19 mouse cellular contexts compared by ENCODE assay signal in genomic region chr5:74242654-74243053, GRCm38 (mm10).
"Had no signal": no experiment of that assay in that cellular context is flagged by ENCODE, and none has a peak within 500 bp of the region (broad histone marks: within the 10 kb centered on the region; RNA-seq: fewer than 3 reads in every experiment).

No protein-coding gene starts in this region.

- H3K9ac ChIP-seq: limb, embryonic 13.5 days; liver, embryonic 13.5 days; lung, embryonic 15.5 days; midbrain, embryonic 13.5 days had no signal

- H3K4me1 ChIP-seq: liver, embryonic 13.5 days had no signal

- H3K27ac ChIP-seq: kidney, postnatal 0 days; layer of hippocampus, adult 2 months; limb, embryonic 10.5 days; limb, embryonic 13.5 days; liver, embryonic 13.5 days; midbrain, embryonic 10.5 days; midbrain, embryonic 13.5 days had no signal

- H3K4me2 ChIP-seq: limb, embryonic 13.5 days; liver, embryonic 13.5 days; lung, embryonic 15.5 days; midbrain, embryonic 13.5 days had no signal

- H3K27me3 ChIP-seq: limb, embryonic 13.5 days; liver, embryonic 13.5 days; lung, embryonic 15.5 days; midbrain, embryonic 13.5 days had no signal

- H3K4me3 ChIP-seq: layer of hippocampus, adult 2 months; limb, embryonic 10.5 days; limb, embryonic 13.5 days; liver, embryonic 13.5 days; lung, embryonic 15.5 days; megakaryocyte, embryonic 14.5 days; midbrain, embryonic 10.5 days; midbrain, embryonic 13.5 days; myocyte had no signal

- ATAC-seq: midbrain, embryonic 13.5 days; midbrain, embryonic 16.5 days had no signal

- H3K9me3 ChIP-seq: limb, embryonic 10.5 days; limb, embryonic 13.5 days; liver, embryonic 13.5 days; lung, embryonic 15.5 days; megakaryocyte, embryonic 14.5 days; midbrain, embryonic 10.5 days; midbrain, embryonic 13.5 days had no signal

- H3K36me3 ChIP-seq: limb, embryonic 10.5 days; limb, embryonic 13.5 days; liver, embryonic 13.5 days; lung, embryonic 15.5 days; midbrain, embryonic 10.5 days; midbrain, embryonic 13.5 days had no signal

- DNase-seq: kidney, adult 2 months; kidney, postnatal 25 days; layer of hippocampus, adult 9-11 months; liver, embryonic 13.5 days; lung, adult 18-20 months; lung, postnatal 10 days; lung, postnatal 36 days; thymus, adult 18-20 months; thymus, postnatal 36 days had no signal
